Comparison of ENCODE assay signal across 9 mouse cellular contexts in the genomic region with DNA sequence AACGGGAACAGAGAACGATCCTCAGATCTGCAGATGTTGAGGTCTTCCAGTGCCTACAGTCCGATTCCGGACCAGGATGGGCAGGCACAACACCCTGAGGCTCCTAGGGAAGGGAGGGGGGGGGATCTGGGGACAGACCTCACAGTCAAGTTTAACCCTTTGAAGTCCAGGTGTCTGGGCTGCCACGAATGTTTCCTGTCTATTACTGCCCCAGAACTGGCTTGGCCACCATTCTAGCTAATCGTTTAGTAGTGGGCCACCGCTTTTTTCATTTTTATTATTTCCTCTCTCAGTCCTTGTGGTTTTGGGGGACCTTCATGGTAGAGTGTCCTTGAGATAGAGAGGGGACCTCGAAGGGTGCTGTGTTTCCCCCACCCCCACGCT. TPM values are rescaled to one million over a fixed set of nuclear protein-coding genes. Genes with fewer than 3 reads are reported as not detected.
DNase-seq lines count a peak whose midpoint lies in the region; ATAC-seq and TF ChIP-seq lines count a peak whose summit lies in the region.
"Had no signal": no experiment of that assay in that cellular context is flagged by ENCODE, and none has a peak within 500 bp of the region (broad histone marks: within the 10 kb centered on the region; RNA-seq: fewer than 3 reads in every experiment).

No protein-coding gene starts in this region.

- TF ChIP-seq CTCF in kidney, postnatal 0 days (IDR thresholded peaks at IDR 0.05; ENCODE audit: low read depth): no peak

- no peak overlapping the region for H3K9ac ChIP-seq in kidney, postnatal 0 days (ENCODE audit: low read depth, low read length)
- H3K9ac ChIP-seq in forebrain, embryonic 11.5 days (ENCODE audit: low read length): peak overlapping the region; percentile 56
- no peak overlapping the region for H3K9ac ChIP-seq in intestine, embryonic 15.5 days
- H3K9ac ChIP-seq in neural tube, embryonic 14.5 days (replicated peaks; ENCODE audit: low read depth, low read length): peak overlapping the region; percentile 66

- no peak for DNase-seq in kidney, postnatal 0 days (ENCODE audit: low spot score)
- DNase-seq in kidney, postnatal 25 days: no peak
- no peak for DNase-seq in forebrain, embryonic 11.5 days (ENCODE audit: low spot score)
- DNase-seq in lung, postnatal 36 days: no peak
- DNase-seq in urinary bladder, postnatal 25 days (ENCODE audit: low spot score): no peak
- DNase-seq: lung, adult 18-20 months had no signal

- no peak overlapping the region for H3K4me2 ChIP-seq in kidney, postnatal 0 days (ENCODE audit: low read length)
- peak overlapping the region; percentile 62; the same call in 1 of the 2 replicates for H3K4me2 ChIP-seq in forebrain, embryonic 11.5 days (ENCODE audit: low read depth, low read length, severe bottlenecking)
- H3K4me2 ChIP-seq in intestine, embryonic 15.5 days (replicated peaks): peak overlapping the region; percentile 58
- H3K4me2 ChIP-seq in neural tube, embryonic 14.5 days (ENCODE audit: low read depth, low read length): peak overlapping the region; percentile 67

- 0 out of 2 replicates have a peak overlapping the region, but pooled peaks have one; percentile 11 for H3K4me3 ChIP-seq in kidney, postnatal 0 days (replicated peaks; ENCODE audit: low read depth, low read length)
- H3K4me3 ChIP-seq in forebrain, embryonic 11.5 days (ENCODE audit: low read depth, low read length): peak overlapping the region; percentile 44
- H3K4me3 ChIP-seq in intestine, embryonic 15.5 days (replicated peaks): peak overlapping the region; percentile 34; the same call in 1 of the 2 replicates
- H3K4me3 ChIP-seq in neural tube, embryonic 14.5 days (ENCODE audit: low read depth, low read length): peak overlapping the region; percentile 46

- H3K27ac ChIP-seq in kidney, postnatal 0 days: no peak overlapping the region
- no peak overlapping the region for H3K27ac ChIP-seq in forebrain, embryonic 11.5 days (ENCODE audit: low read depth, low read length)
- H3K27ac ChIP-seq in intestine, embryonic 15.5 days: no peak overlapping the region
- H3K27ac ChIP-seq in neural tube, embryonic 14.5 days (ENCODE audit: low read depth, low read length): peak overlapping the region; percentile 89; the same call in 1 of the 2 replicates

- peaks cover 87% of the 10 kb centered on the region for H3K27me3 ChIP-seq in kidney, postnatal 0 days (ENCODE audit: insufficient read depth, low read length)
- peaks cover 90% of the 10 kb centered on the region for H3K27me3 ChIP-seq in forebrain, embryonic 11.5 days (ENCODE audit: control insufficient read depth, insufficient read depth, low read length)
- peaks cover 97% of the 10 kb centered on the region for H3K27me3 ChIP-seq in intestine, embryonic 15.5 days (replicated peaks)
- peaks cover 27% of the 10 kb centered on the region for H3K27me3 ChIP-seq in neural tube, embryonic 14.5 days (ENCODE audit: control insufficient read depth, insufficient read depth, low read length)

- no peaks in the 10 kb centered on the region for H3K36me3 ChIP-seq in kidney, postnatal 0 days (ENCODE audit: insufficient read depth, low read length)
- no peaks in the 10 kb centered on the region for H3K36me3 ChIP-seq in forebrain, embryonic 11.5 days (ENCODE audit: control insufficient read depth, insufficient read depth, low read length)
- H3K36me3 ChIP-seq in intestine, embryonic 15.5 days: no peaks in the 10 kb centered on the region
- no peaks in the 10 kb centered on the region for H3K36me3 ChIP-seq in neural tube, embryonic 14.5 days (ENCODE audit: control insufficient read depth, insufficient read depth, low read length)

- 15% methylated on average over 9 of the region's 9 CpGs for WGBS in kidney, postnatal 0 days
- 15% methylated on average over 9 of the region's 9 CpGs for WGBS in forebrain, embryonic 11.5 days
- WGBS in intestine, embryonic 15.5 days: 14% methylated on average over 9 of the region's 9 CpGs
- WGBS in neural tube, embryonic 14.5 days: 15% methylated on average over 9 of the region's 9 CpGs

- H3K4me1 ChIP-seq in kidney, postnatal 0 days (replicated peaks; ENCODE audit: insufficient read depth, low read length): 0 out of 2 replicates have a peak, but pooled peaks cover 6% of the 10 kb centered on the region
- H3K4me1 ChIP-seq in forebrain, embryonic 11.5 days (replicated peaks; ENCODE audit: control insufficient read depth, insufficient read depth, low read length): peaks cover 31% of the 10 kb centered on the region
- H3K4me1 ChIP-seq in intestine, embryonic 15.5 days (replicated peaks): peaks cover 16% of the 10 kb centered on the region
- peaks cover 39% of the 10 kb centered on the region for H3K4me1 ChIP-seq in neural tube, embryonic 14.5 days (ENCODE audit: control insufficient read depth, insufficient read depth, low read length)

- ATAC-seq in kidney, postnatal 0 days (replicated peaks; ENCODE audit: low FRiP score, low read depth): no peak
- no peak for ATAC-seq in forebrain, embryonic 11.5 days (replicated peaks; ENCODE audit: low FRiP score)
- ATAC-seq in intestine, embryonic 15.5 days: no peak
- no peak for ATAC-seq in neural tube, embryonic 14.5 days (ENCODE audit: low read depth)
- ATAC-seq in activated CD4-positive, CD25-positive, alpha-beta regulatory T cell, adult 4 months: no peak

- no peaks in the 10 kb centered on the region for H3K9me3 ChIP-seq in kidney, postnatal 0 days (replicated peaks; ENCODE audit: low read length)
- no peaks in the 10 kb centered on the region for H3K9me3 ChIP-seq in forebrain, embryonic 11.5 days (ENCODE audit: control insufficient read depth, low read length)
- H3K9me3 ChIP-seq in intestine, embryonic 15.5 days: no peaks in the 10 kb centered on the region
- H3K9me3 ChIP-seq in neural tube, embryonic 14.5 days (ENCODE audit: control insufficient read depth, low read length): no peaks in the 10 kb centered on the region

RNA-seq across cellular contexts. Expression of a gene that starts 1.6 kb away (rescaled TPM):
- polyA plus RNA-seq in kidney, postnatal 0 days (2015; fragmentation: Nextera tagmentation; extraction: Ambion mirVana): 0.01 and 0.04 TPM in 2 replicates
- polyA plus RNA-seq in forebrain, embryonic 11.5 days (2014; fragmentation: Nextera tagmentation; extraction: Ambion mirVana): 2.0 and 2.7 TPM in 2 replicates
- polyA plus RNA-seq in intestine, embryonic 15.5 days (2015; fragmentation: Nextera tagmentation; extraction: Ambion mirVana): 0.39 and 0.43 TPM in 2 replicates
- 6.1 and 8.0 TPM in 2 replicates for polyA plus RNA-seq in neural tube, embryonic 14.5 days (2014; fragmentation: Nextera tagmentation; extraction: Ambion mirVana)
- not detected for polyA plus RNA-seq in activated CD4-positive, CD25-positive, alpha-beta regulatory T cell, adult 4 months (2017; shearing (Covaris generic))

Comparison
In these comparisons a context has a peak if more than half of its experiments do, and no peak if none do; other contexts are left out.
1. H3K9ac ChIP-seq: peak in forebrain, embryonic 11.5 days (single experiment) and neural tube, embryonic 14.5 days (single experiment); none in kidney, postnatal 0 days (single experiment) and intestine, embryonic 15.5 days (single experiment).
2. Peak in every context shown above with its lines, with median percentiles within 50 percentile points of each other: H3K4me3 ChIP-seq.